Mouse (Mus musculus): ENCODE measurements around the gene Ptprc. TPM values are rescaled to one million over a fixed set of nuclear protein-coding genes. Genes with fewer than 3 reads are reported as not detected.

Gene Ptprc
- 10 to 100 TPM in 1 of 2 experiments, 1 to 10 TPM in 1; 4.9 to 19.1 TPM for total RNA-seq (2021)
- long read RNA-seq, experiment 1, partial matches to known transcripts = 9 of 9 reads
- long read RNA-seq, experiment 1, other reads (novel, unspliced or antisense) = 0 of 9 reads
- long read RNA-seq, experiment 2 = 0 reads

DNA sequence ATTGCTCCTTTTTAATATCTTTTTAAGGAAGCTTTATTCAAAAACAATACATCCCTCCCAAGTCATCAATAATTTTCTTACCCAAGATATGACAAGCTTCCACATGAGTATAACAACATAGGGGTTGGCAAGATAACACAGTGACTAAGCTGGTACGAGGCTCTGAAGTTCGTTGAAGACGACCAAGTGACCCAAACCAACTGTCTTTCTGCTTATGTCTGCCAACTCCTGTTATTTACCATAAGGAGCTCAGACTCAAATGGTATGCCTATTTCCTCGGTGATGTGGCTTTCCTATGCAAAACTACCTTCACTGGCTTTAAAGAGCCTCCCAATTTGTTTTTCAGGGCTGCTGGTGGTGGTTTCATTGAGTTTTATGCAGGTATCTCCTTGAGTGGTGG, at the start of gene Ptprc:
Gene Ptprc, minus strand, starts transcription at position 215 of the 400 bp plus-strand sequence.
- no peak for DNase-seq
- intact Hi-C loops (cut with DNase I) = no loop called here

DNA sequence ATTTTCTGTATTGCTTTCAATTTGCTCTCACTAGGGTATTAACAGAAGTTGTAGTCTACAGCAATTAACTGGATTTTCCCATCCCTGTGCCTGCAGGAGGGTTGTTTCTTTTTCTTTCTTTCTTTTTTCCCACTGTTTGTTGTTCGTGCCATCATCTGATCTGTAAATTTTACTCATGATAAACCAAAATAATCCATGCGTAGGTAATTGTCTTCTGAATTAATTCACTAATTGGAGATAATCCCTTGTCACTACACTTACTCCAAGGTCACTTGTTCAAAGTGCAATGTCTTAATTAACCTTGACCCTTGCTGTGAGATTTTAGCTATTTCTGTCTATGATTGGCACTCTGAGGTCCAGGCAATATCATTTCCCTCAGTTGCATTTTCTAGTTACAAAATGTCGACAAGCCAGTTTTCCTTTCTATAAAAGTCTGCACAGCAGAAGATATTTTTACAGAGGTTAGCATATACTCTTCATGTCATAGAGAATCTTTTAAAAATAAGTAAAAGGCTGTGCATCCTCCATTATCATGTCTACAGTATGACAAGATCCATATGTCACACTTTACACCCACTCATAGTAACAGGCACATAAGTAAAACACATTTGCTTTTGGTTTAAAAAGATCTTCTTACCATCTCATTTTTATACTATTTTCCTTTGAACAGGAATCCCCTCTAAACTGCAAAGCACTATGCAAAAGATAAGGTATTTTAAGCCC, 39.4 kb upstream of the Ptprc start:
- intact Hi-C loops (cut with DNase I) = no loop called here
- DNase-seq = no peak

DNA sequence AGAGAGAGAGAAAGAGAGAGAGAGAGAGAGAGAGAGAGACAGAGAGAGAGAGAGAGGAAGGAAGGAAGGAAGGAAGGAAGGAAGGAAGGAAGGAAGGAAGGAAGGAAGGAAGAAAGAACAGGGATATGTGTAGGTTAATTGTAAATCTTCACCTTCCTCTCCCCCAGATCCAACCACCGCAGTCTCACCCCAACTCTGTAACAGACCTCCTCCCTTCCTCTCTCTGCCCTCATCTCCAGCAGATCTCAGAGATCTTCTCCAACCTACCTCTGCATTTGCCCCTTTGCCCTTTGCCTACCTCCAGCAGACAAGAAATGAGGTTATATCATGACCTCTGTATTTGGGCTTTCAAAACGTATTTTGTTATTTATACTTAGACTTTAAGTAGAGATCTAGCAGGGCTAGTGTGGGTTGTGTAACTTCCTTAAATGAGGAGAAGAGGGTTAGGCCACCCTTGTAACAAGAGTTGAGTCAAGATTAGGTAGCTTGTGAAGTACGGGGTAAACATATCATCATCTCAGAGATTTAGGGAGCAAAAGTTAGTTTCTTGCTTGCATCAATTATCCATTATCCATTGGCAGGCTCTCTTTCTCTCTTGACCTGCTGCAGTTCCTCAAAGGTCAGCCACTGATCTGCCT, 35.0 kb upstream of the Ptprc start:
- no peak for DNase-seq
- intact Hi-C loops (cut with DNase I) = no loop called here

DNA sequence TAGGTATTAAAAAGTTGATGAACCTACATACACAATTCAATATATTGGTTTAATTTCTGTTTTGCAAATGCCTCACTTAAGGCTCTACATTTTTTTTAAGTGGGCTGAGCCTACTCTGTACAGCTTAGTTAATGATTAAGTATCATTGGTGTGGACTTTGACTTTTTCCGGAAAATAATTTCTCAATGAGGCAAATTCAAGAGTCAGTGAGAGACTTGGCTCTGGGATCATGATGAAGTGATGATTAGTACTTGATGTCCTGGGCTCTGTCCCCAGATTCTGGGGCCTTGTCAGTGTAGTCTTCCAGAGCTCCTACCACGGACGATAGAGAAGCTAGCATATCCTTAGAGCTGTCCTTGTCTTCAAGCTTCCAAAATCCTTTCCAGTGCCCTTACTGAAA, 34.2 kb upstream of the Ptprc start:
- intact Hi-C loops (cut with DNase I) = no loop called here
- peak; percentile 3 to 4 for DNase-seq

DNA sequence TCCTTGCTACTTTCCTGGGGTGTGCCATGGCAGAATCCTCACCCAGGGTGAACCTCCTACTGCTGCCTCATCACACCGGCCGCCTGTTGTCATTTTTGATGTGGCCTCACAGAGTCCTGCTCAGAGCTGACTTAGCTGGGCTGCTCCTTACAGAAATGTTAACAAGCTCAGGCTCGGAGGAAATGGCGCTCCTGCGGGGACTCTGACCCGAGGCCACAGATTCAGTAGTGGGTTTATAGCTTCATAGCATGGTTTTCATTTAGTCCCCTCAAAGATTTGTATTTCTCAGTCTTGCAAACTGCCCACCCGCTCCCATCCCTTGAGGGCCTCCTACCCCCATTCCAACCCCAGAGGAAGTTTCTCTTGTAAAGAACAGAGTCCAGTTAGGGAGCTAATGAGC, 30.5 kb upstream of the Ptprc start:
- DNase-seq = no peak
- intact Hi-C loops (cut with DNase I) = no loop called here

DNA sequence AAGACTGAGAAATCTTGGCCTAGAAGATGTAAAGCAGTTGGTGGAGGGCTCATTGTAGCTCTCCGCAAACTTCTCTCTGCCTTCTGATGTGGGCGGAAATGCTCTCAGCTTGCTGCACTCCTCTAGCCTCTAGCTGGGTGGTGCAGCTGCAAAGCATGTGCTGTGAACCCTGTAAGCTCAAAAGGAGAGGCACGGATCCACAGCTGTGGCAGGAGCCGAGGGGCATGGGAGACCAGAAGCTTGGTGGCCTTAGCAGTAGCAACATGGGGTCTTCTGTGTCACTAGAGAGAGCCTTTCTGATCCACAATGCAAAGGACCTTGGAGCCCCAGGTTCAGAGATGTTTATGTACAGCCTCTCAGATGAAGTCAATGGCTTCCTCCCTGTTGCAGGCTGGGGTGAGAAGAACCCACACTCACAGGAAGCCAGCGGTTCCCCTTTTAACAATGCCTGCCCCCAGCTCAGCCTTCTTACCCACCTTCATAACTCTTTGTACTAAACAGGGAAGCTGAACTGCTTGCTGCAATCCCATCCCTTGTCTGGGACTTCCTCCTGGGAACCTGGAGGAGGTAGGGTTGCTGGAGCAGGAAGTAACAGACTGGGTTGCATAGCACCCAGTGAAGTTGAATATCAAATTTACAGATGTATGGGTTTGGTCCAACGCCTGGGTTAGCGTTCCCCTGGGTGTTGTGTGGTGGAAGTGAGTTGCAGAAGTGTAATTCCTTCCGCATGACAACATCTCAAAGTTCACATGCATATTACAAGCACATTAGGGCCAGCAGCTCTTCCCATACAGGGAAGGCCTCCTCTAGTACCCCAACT, 16.4 kb upstream of the Ptprc start:
- DNase-seq = peak; percentile 6 to 23
- intact Hi-C loops (cut with DNase I) = no loop called here

DNA sequence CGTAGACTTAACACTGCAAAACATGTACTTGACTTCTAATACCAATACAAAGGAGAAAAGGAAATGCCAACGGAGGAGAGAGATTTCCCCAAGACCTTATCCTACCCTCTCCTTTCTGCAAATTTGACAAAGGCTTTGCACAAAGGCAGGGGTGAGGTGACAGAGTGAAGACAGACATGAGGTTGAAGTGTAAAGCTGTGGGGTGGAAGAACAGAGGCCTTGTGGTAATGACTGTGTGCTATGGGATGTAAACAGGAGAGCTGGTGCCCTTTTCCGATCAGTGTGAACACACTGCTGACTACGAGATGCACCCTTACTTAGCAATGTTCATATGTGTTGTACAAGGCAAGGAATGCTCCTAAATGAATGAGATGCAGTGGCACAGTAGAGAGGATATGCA, 12.6 kb upstream of the Ptprc start:
- no peak for DNase-seq
- intact Hi-C loops (cut with DNase I) = no loop called here

DNA sequence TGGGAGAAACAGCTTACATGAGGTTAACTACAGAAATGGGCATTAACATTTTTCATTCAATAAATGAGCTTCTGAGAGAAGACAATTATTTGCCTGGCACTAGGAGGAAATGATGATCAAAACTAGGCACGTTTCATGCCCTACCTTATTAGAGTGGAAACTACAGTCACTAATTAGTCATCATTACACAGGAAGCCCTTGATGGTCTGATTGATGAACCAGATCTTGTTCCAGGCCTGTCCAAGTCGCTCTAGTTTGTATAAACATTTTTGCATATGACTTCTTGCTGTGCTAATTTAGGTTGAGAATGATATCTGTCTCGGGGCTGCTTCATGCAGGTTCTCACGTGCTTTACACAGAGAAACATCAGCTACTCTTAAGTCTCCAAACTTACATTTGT, 10.4 kb upstream of the Ptprc start:
- intact Hi-C loops (cut with DNase I) = no loop called here
- DNase-seq = no peak

DNA sequence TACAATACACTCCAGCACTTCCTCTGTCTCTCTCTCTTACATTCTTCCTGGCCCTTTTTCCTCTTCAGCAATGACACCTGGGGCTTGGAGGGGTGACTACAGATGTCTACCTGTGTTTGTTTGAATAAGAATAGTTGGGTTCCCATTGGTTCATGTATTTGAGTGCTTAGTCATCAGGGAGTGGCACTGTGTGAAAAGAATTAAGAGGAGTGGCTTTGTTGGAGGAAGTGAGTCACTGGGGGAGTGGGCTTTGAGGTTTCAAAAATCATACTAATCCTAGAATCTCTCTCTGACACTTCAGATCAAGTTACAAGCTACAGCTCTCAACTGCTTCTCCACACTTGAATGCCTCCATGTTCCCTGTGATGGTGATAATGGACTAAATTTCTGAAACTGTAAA, 4.6 kb upstream of the Ptprc start:
- intact Hi-C loops (cut with DNase I) = no loop called here
- no peak for DNase-seq

DNA sequence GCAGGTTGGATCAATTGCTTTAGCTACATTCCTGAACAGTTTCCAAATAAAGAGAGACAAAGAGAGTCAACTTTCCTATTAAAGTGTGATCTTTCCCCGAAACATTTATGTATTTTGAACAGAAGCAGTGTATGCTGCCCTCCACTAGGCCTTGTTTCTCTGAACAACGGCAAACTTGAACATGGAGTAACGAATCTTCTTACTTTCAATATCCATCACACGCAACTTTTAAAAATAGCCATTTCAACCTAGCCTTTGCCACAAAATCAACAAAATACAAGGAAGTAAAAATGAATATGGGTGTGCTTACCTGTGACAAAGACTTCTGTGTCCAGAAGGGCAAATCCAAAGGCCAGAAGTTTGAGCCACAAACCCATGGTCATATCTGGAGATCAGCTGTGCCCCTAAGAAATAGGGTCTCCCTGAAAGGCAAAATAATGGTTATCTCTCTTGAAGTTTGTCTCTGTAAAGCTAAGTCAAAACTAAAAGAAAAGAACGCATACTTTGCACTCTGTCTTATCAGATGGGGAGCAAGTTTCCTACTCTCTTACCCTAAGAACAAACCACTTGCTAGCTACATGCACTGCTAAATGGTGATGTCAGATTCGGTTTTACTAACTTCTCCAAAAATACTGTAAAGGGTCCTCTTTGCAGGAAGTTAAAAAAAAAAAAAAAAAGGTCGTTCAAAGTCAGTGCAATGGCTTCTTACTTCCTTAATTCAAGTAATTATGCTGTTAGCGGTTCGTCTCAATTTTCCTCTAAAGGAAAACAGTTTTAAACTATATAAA, 609 bp downstream of the Ptprc start:
- no peak for DNase-seq
- intact Hi-C loops (cut with DNase I) = no loop called here

DNA sequence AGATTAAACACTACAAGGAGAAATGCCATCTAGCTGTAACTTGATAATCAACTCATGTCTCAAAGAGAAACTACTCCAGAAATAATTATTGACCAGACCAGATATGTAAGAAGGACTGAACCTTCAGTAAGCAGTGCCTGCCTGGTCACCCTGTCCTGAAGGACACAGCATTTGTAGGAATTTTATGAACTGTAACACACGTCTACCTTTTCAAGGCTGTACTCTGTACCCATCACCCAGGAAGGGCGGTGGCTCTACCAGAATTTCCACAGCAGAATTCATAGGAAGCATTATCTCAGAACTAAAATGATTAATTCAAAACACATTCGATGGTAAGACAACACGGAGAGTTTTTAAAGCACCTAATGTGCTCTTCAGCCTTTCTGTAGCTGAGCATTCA, 1.4 kb downstream of the Ptprc start:
- intact Hi-C loops (cut with DNase I) = no loop called here
- DNase-seq = no peak

DNA sequence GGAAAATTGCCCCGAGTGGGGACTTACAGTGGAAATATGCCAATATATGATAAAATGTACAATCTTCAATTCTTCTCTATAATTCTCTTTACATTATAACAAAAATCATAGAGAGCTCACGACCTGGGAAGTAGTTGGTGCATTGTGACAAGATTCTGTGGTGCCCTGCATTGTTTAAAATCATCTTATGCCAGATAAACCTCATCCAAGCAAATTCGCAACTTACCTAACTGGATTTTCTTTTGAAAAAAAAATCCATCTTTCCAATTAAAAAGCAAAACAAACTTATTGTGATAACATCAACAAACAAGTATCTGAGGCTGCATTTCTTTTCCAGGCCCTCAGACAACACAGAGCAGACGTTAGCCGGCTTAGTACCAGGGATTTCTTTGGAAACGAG, 1.8 kb downstream of the Ptprc start:
- no peak for DNase-seq
- intact Hi-C loops (cut with DNase I) = no loop called here

DNA sequence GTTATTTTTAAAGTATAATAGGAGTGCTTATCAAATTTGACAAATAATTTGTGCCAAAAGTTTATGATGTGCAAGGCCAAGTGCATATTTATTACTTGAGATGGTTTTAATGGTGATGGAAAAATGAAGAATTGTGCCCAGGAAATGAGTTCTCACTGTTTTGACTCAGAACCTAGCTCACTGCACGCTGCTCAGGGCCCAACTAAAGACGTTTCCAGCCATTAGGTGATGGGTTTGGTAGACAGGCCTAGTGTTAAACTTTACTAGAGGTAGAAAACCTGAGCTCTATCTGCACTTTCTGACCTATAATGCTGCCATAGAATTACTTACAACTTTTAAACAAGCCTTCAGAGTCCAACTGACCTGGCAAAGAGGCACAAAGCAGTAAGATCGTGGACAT, 3.0 kb downstream of the Ptprc start:
- intact Hi-C loops (cut with DNase I) = no loop called here
- DNase-seq = no peak

DNA sequence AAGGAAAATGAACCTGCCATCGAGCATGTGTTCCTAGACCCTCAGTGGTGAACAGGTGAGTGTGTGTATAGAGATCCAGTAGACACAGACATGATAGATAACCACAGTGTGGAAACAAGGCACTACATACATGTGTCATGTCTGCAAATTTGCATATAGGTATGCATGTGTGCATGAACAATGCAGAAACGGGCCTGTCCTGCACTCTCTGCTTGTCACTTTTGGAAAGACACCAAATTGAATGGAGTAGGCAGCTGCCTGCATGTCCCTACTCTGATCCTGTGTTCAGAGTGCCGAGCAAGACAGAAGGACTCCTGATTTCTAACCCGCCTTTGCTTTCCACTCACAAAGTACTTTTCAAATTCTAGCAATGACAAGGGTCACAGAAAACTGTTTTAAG, 3.4 kb downstream of the Ptprc start:
- intact Hi-C loops (cut with DNase I) = no loop called here
- no peak for DNase-seq

DNA sequence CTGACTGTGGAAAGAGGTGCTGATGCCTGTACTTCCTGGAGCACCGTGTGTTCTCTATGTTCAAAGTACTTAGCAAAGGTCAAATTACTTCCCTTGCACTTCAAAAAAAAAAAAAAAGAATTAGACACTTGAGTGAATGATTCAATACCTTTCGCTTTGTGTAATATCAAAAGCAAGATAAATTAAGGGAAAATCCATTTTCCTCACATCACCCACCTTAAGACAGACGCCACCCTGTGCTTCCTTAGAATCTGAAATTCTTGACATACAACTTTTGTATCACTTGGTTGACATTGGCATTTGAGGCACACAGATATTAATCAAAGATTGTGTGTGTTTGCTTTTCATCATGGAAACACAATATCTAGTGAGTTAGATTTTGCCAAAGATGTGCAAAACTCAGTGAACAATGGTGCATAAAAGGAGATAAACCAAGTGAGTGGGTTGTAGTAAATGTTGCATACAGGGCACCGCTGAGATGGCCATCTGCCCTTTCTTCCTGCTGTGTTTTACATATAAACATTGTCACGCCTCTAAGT, 9.2 kb downstream of the Ptprc start:
- intact Hi-C loops (cut with DNase I) = no loop called here
- no peak for DNase-seq

DNA sequence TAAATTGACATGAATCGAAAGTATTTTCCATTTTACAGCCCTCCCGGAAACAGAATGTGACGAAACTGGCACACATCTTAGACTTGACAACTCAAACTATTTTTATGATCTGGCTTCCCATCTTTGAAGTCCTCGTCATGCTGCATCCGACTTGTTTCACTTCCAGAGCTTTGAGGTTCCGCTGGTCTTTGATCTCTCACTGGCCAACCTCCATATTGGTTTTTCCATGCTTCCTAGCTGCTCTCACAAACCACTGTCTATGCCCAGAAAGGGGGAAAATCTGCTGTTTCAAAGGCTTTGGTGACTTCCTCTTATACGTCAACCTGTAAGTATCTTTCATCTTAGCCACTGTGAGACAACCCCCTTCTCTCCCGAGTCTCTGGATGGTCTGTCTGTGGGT, 12.9 kb downstream of the Ptprc start:
- intact Hi-C loops (cut with DNase I) = no loop called here

DNA sequence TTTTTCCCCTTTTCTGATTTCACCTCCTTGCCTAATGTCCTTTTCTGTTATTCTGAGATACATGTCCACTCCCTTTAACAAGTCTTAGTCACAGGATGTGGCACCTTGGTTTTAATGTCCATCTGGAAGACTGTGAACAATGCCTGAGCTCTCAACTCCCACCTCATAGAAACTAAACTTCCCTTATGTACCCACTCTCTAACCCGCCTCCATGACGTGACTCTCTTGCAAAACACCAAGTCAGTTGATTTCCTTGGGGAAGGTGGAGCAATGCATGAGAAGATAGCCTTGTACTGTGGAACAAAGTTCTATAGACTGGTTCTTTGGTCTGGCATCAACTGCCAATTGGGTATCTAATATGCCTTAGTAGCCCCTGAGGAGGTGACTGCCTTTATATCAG, 16.6 kb downstream of the Ptprc start:
- DNase-seq = no peak

More for the DNA sequence above, 12.9 kb downstream of the Ptprc start:
- no peak for DNase-seq

DNA sequence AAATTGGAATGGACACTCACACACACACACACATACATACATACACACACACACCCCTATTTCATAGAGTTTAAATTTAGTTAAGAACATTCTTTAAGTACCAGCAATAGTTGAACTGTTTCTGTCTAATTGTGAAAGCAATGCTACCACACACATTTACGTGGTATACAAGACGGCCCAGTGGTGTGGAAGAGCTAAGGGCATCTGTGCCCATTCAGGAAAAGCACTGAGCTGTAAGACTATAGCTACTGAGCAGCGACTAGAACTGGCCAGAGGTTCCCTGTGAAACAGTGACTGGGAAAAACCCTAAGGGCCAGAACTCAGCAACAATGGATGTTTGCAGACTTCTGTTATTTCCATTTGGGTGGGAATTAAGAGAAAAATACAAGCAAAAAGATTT, 17.3 kb downstream of the Ptprc start:
- intact Hi-C loops (cut with DNase I) = no loop called here
- no peak for DNase-seq

More for the DNA sequence above, 16.6 kb downstream of the Ptprc start:
- intact Hi-C loops (cut with DNase I) = no loop called here

DNA sequence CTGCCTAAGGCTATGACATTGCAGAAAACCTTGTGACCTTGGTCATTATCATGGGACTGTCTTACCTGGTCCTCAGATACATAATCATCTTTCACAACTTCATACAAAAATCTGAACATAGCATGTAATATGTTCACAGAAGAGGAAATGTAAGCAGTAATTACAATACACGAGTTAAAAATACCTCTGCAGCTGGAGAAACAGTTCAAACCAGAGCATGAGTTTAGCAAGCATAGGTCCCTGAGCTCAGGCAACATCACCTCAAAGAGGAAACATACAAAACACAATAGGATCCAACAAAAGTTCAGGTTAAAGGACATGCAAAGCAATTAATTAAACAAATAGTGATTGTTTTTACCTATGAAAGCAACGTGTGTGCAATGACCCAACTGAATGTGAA, 17.8 kb downstream of the Ptprc start:
- DNase-seq = no peak
- intact Hi-C loops (cut with DNase I) = no loop called here

DNA sequence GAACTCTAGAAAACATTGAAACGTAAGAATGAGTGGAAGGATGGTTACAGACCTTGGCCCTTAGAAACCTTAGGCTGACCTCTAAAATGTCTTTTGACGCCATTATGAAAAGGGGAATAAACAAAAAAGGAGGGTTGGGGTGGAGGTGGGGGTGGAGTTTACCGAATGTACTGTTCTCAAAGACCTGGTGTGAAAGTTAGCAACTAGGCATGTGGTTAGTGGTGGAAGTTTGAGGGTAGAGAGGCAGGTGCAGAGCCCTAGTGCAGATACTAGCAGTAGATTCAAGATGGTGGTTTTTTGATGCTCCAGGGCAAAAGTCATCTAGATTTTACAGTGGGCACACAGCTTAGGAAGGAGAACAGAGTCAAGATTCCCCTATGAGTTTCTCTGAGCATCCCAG, 18.5 kb downstream of the Ptprc start:
- DNase-seq = no peak
- intact Hi-C loops (cut with DNase I) = no loop called here

Measured in heart, postnatal 14 days (tissue).